Mouse (Mus musculus) forelimb bud, embryonic 11.5 days (tissue): ENCODE measurements around the gene Hist1h2bc.

Source experiments
- DNase-seq: peaks from one replicate; pipeline ENCODE4 v3.0.0-alpha.2; 2012; ENCODE audit warnings: low read depth, low spot score

The Hist1h2bc gene

GRCm38 (mm10) chr13:23683755-23684281 lies at the start of gene Hist1h2bc, which contains the start of gene Hist1h2ac:
Hist1h2bc (plus strand) TSS chr13:23684199.
Hist1h2ac (minus strand) TSS chr13:23683948.
- DNase-seq = peak; percentile 97

GRCm38 (mm10) chr13:23659636-23660366 lies 24.2 kb upstream of the Hist1h2bc start:
- DNase-seq = no peak

- no peak for DNase-seq
These were observed 21.5 kb upstream of the Hist1h2bc start for GRCm38 (mm10) chr13:23662536-23662935.

- no peak for DNase-seq
These were observed 1.9 kb upstream of the Hist1h2bc start for GRCm38 (mm10) chr13:23681990-23682582.

- DNase-seq = no peak
These were observed 1.4 kb upstream of the Hist1h2bc start for GRCm38 (mm10) chr13:23682623-23682946.

GRCm38 (mm10) chr13:23682947-23683754 lies 848 bp upstream of the Hist1h2bc start:
- DNase-seq = peak; percentile 43

GRCm38 (mm10) chr13:23684295-23684945 lies 421 bp downstream of the Hist1h2bc start:
- peak; percentile 90 for DNase-seq

- DNase-seq = peak; percentile 48
These were observed 1.3 kb downstream of the Hist1h2bc start for GRCm38 (mm10) chr13:23685121-23685861.

GRCm38 (mm10) chr13:23685966-23686365 lies 2.0 kb downstream of the Hist1h2bc start:
- DNase-seq = no peak

- no peak for DNase-seq
These were observed 3.2 kb downstream of the Hist1h2bc start for GRCm38 (mm10) chr13:23687181-23687580.

GRCm38 (mm10) chr13:23687907-23688306 lies 3.9 kb downstream of the Hist1h2bc start:
- no peak for DNase-seq

- DNase-seq = no peak
These were observed 5.0 kb downstream of the Hist1h2bc start for GRCm38 (mm10) chr13:23688956-23689355.

GRCm38 (mm10) chr13:23689459-23689858 lies 5.5 kb downstream of the Hist1h2bc start:
- DNase-seq = no peak

GRCm38 (mm10) chr13:23693856-23694440 lies 9.9 kb downstream of the Hist1h2bc start:
- no peak for DNase-seq

GRCm38 (mm10) chr13:23694956-23695355 lies 11.0 kb downstream of the Hist1h2bc start:
- DNase-seq = no peak

GRCm38 (mm10) chr13:23695514-23695913 lies 11.5 kb downstream of the Hist1h2bc start, which contains the start of gene Hist1h1t:
Hist1h1t (plus strand) TSS chr13:23695814.
- DNase-seq = no peak

GRCm38 (mm10) chr13:23696061-23696474 lies 12.1 kb downstream of the Hist1h2bc start:
- DNase-seq = no peak

- DNase-seq = peak; percentile 72
These were observed 13.7 kb downstream of the Hist1h2bc start for GRCm38 (mm10) chr13:23697491-23698299.

GRCm38 (mm10) chr13:23698300-23698693 lies 14.3 kb downstream of the Hist1h2bc start, which contains the start of gene Hist1h4c:
Hist1h4c (minus strand) TSS chr13:23698454.
- DNase-seq = peak; percentile 99
